Mouse (Mus musculus): ENCODE measurements around the gene Olfr479. TPM values are rescaled to one million over a fixed set of nuclear protein-coding genes. Genes with fewer than 3 reads are reported as not detected.

Olfr479 gene
- polyA plus RNA-seq (2012; rRNA removed) = not detected in 2 replicates

GRCm38 (mm10) chr7:108050393-108050792 lies at the start of gene Olfr479:
Gene Olfr479, plus strand, starts transcription at chr7:108050693.

GRCm38 (mm10) chr7:108033889-108034288 lies 16.6 kb upstream of the Olfr479 start, which contains the start of gene Olfr478:
Gene Olfr478, minus strand, starts transcription at chr7:108033989.

GRCm38 (mm10) chr7:108067246-108067645 lies 16.8 kb downstream of the Olfr479 start, which contains the start of gene Olfr480:
Gene Olfr480, minus strand, starts transcription at chr7:108067346.

GRCm38 (mm10) chr7:108079555-108079954 lies 29.1 kb downstream of the Olfr479 start, which contains the start of gene Olfr481:
Gene Olfr481, plus strand, starts transcription at chr7:108079855.

GRCm38 (mm10) chr7:108097486-108097885 lies 47.0 kb downstream of the Olfr479 start, which contains the start of gene Olfr482:
Gene Olfr482, minus strand, starts transcription at chr7:108097586.

GRCm38 (mm10) chr7:108100549-108100948 lies 50.1 kb downstream of the Olfr479 start, which contains the start of gene Olfr483:
Gene Olfr483, plus strand, starts transcription at chr7:108100849.

Other genes with a start within 250 kb of the Olfr479 start
- gene Ovch2, start 249.5 kb upstream of the Olfr479 start, polyA plus RNA-seq (2012; rRNA removed) = not detected in 2 replicates
- gene Olfr467, start 238.4 kb upstream of the Olfr479 start, polyA plus RNA-seq (2012; rRNA removed) = not detected in 2 replicates
- not detected in 2 replicates for gene Olfr469, start 225.2 kb upstream of the Olfr479 start, polyA plus RNA-seq (2012; rRNA removed)
- gene Olfr470, start 203.2 kb upstream of the Olfr479 start, polyA plus RNA-seq (2012; rRNA removed) = not detected in 2 replicates
- gene Olfr472, start 152.8 kb upstream of the Olfr479 start, polyA plus RNA-seq (2012; rRNA removed) = not detected in 2 replicates
- not detected in 2 replicates for gene Olfr473, start 120.2 kb upstream of the Olfr479 start, polyA plus RNA-seq (2012; rRNA removed)
- gene Olfr474, start 96.0 kb upstream of the Olfr479 start, polyA plus RNA-seq (2012; rRNA removed) = not detected in 2 replicates
- not detected in 2 replicates for gene Olfr476, start 85.9 kb upstream of the Olfr479 start, polyA plus RNA-seq (2012; rRNA removed)
- not detected in 2 replicates for gene Olfr477, start 64.0 kb upstream of the Olfr479 start, polyA plus RNA-seq (2012; rRNA removed)
- gene Olfr478, start 16.7 kb upstream of the Olfr479 start, polyA plus RNA-seq (2012; rRNA removed) = not detected in 2 replicates
- gene Olfr480, start 16.7 kb downstream of the Olfr479 start, polyA plus RNA-seq (2012; rRNA removed) = not detected in 2 replicates
- not detected in 2 replicates for gene Olfr481, start 29.2 kb downstream of the Olfr479 start, polyA plus RNA-seq (2012; rRNA removed)
- gene Olfr482, start 46.9 kb downstream of the Olfr479 start, polyA plus RNA-seq (2012; rRNA removed) = not detected in 2 replicates
- not detected in 2 replicates for gene Olfr483, start 50.2 kb downstream of the Olfr479 start, polyA plus RNA-seq (2012; rRNA removed)
- not detected in 2 replicates for gene Olfr484, start 76.8 kb downstream of the Olfr479 start, polyA plus RNA-seq (2012; rRNA removed)
- gene Olfr485, start 109.2 kb downstream of the Olfr479 start, polyA plus RNA-seq (2012; rRNA removed) = not detected in 2 replicates
- gene Olfr486, start 122.0 kb downstream of the Olfr479 start, polyA plus RNA-seq (2012; rRNA removed) = not detected in 2 replicates
- not detected in 2 replicates for gene Olfr487, start 163.9 kb downstream of the Olfr479 start, polyA plus RNA-seq (2012; rRNA removed)
- gene Olfr488, start 207.7 kb downstream of the Olfr479 start, polyA plus RNA-seq (2012; rRNA removed) = not detected in 2 replicates
- gene Olfr490, start 238.2 kb downstream of the Olfr479 start, polyA plus RNA-seq (2012; rRNA removed) = not detected in 2 replicates